Mouse (Mus musculus) kidney, postnatal 4 days (tissue): ENCODE results near the gene Rasd2.

ENCODE experiments used
- DNase-seq, 2 experiments: peaks; one replicate each; pipeline ENCODE4 v3.0.0; 2021; ENCODE audit warnings: mixed read lengths in 2 of 2

The Rasd2 gene

DNA sequence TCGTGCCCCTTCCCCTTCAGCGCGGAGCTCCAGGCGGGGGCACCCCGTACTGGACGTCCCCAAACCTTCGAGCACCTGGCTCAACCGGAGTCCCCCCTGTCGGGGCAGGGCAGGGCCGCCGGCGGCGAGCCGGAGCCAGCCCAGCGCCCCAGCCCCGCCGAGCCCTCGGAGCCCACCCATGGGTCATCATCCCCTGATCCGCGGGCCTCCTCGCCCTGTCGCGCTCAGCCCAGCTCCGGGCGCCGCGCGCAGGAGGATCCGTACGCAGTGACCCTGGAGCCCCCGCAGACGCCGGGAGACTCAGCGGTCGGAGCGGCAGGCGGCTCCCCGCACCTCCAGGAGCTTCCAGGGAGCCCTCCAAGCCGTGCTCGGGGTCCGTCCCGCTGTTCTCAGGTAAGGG, at the start of gene Rasd2:
Gene Rasd2, plus strand, starts transcription at position 259 of the 400 bp plus-strand sequence.
- DNase-seq: peak; percentile 32 to 44

DNA sequence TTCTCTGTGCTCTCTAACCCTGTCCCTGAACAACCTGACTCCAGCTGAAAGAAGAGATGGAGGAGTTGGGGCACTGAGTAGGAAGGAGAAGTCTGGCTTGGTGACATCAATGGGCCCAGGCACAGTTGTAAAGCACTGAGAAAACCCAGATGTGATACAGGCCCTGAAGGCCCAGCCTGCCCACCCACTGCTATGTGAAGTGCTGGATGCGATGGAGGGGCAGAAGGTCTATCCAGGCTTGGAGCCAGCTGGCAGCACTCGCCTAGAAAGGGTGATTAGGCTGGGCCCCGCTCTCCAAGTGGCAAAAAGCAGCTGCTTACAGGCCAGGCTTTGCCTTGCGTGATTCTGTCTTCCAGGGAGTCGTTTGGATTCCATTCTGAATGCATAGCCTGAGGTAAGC, 44.4 kb upstream of the Rasd2 start:
- DNase-seq: peak; percentile 42 to 54

DNA sequence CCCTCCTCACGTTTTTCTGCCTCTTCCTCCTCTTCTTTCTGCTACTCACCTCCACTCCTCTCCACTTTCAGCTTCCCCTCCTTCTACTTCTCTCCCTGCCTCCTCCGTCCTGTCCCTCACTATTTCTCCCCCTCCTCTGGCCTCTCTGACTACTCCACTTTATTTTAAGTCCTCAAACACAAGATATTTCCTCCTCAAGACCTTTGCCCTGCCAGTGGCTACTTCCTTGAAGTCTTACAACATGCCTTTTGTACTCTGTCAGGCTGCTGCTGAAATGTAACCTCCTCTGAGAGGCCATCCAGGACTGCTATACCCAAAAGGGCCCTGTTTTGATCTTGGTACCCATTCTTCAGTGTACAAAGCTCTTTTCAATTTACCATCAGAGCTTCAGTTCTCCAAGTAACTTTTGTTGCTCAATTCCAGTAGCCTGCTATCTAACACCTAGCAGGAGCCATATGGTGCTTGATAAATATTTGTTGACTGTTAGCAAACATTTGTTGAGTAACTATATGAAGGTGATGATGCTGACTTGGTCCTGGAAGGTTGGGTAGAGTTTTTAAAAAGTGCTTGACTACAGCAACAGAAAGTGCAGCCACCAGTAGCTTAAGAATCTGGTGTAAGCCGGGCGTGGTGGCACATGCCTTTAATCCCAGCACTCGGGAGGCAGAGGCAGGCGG, 41.6 kb upstream of the Rasd2 start:
- no peak for DNase-seq

DNA sequence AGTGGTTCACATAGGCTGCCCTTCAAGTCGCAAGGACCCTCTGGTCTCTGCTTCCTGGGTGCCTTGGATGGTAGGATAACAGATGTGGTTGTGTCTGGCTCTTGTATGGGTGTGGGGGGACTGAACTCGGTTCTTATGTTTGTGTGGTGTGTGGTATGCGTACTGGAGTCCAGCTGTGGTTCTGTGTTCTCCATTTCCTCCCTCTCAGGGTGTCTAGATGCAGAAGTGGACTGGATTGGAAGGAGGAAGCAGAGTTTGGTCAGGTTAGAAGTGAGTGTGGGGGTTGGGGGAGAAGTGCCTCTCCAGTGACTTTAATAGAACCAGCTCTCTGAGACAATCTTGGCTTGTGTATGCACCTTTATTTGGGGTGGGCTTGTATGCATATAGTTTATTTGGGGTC, 20.7 kb upstream of the Rasd2 start:
- DNase-seq: no peak

DNA sequence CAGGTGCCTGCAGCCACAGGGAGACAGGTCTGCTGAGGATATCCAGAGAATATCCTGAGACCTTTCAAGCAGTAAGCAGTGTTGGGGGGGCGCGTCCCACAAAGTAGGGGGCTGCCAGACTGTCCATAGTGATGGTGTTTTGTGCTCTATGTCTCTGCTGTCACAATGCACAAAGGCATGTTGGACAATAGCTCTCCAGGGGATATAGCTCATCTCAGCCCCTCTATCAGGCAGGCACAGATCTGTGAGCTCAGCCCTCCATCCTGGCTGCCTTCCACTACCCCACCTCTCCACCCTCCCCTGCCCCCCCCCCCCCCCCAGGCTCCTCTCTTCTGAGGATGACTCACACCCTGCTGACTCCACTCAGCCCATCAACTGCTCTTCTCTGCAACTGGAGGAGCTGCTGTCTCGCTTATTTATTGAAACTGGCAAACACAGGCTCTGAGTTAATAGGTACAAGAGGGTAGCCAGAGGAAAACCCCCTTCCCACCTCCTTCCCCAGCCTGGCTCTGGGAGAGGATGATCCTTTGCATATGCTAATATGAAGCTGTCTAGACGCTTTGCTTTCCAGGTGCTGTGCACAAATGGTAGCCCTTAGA, 19.2 kb upstream of the Rasd2 start:
- DNase-seq: peak; percentile 6 to 26

DNA sequence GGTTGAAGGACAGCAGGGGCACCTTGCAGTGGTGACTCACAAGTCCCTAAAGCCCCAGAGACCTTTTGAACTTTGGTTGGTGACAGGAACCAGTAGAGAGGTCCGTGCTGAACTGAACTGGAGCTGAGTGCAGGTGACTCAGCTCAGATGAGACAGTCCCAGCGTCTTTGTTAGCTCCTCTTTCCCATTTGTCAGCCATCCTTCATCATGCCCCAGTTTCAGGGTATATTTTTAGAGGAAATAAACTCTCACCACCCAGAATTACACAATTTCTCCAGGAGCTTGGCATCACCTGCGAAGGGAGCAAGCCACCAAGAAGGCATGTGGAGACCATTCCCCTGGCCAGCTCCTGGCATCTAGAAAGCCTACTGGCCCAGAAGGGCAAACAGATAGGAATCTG, 16.6 kb upstream of the Rasd2 start:
- DNase-seq: no peak

DNA sequence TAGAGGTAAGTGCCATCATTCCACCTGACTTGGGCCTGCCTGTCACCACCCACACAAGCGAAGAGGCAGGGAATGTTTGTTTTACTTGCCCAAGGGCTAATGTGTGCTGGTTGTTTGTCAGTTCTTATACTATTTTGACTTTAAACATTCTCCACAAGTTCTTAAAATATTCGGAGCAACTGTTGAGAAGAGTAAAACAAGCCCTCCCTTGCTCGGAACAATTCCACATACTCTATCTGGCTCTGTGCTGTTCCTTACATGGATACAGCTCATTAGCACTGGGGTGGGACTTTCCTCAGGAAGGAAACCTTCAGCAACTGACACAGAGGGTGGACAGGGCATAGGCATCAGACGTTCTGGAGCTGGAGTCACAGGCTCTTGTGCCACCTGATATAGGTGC, 15.9 kb upstream of the Rasd2 start:
- no peak for DNase-seq

DNA sequence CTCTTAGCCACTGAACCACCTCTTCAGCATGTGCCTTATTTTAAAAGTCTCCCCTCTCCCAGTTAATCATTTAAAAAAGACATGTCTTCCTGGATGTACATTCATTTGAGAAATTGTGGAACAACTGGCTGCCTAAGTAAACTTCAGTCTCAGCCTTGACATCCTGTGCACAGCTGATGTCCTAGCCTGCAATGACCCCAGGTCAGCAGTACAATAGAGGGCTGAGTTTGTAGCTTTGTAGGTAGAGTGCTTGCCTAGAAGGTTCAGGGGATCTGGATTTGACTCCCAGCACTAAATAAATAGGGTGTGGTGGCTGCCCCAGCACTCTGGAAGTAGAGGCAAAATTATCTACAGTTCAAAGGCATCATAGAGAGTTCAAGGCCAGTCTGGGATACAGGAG, 15.4 kb upstream of the Rasd2 start:
- no peak for DNase-seq

DNA sequence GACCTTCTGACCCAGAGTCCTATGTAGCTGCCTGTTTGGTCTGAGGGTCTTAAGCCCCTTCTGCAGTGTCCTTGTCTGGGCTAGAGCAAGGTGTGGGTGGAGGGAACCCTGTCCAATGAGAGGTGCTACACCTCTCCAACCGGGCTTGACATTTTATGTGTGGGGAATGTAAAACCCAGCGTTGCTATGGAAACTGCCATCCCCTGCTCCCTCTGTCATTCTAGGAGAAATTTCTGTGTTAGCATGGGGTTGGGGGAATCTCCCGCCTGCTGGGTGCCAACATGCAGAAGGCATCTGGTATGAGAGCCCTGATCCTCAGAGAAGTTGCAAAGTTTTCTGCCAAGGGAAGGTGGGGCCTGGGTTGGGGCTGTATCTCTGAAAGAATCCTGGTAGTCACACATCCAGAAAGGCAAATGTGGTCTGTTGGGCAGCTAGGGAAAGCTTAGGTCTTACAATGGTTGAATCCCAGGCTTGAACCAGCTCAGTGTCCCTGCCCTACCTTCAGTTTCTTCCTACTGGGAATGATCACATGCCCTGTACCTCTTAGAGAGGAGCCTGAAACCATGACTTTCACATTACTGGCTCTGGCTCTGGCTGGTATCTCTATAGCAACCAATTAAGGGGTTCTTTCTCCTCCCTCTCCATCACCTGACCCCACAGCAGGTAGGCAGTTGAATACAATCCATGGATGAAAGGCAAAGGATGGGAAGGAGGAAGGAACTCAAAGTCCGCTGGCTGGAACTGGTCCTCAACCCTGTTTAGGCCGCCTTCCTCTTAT, 14.6 kb upstream of the Rasd2 start:
- no peak for DNase-seq

DNA sequence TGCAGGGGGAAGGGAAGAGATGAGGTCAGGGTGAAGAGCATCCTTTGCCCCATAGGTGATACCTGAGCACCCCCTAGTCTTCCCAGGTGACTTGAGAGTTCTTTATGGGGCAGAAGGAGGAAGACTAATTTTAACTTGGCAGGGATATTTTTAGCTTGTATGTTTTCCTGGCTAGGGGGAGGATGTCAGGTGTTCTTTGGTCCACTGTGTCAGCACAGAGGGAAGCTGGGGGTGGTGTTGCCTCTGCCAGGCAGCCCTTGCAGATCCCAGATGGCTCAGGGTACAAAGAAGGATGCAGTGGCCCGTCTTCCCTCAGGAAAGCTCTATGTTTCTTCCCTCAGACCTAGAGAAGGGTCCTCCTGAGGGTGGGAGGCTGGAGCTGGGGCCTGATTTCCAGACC, 13.8 kb upstream of the Rasd2 start:
- DNase-seq: no peak

DNA sequence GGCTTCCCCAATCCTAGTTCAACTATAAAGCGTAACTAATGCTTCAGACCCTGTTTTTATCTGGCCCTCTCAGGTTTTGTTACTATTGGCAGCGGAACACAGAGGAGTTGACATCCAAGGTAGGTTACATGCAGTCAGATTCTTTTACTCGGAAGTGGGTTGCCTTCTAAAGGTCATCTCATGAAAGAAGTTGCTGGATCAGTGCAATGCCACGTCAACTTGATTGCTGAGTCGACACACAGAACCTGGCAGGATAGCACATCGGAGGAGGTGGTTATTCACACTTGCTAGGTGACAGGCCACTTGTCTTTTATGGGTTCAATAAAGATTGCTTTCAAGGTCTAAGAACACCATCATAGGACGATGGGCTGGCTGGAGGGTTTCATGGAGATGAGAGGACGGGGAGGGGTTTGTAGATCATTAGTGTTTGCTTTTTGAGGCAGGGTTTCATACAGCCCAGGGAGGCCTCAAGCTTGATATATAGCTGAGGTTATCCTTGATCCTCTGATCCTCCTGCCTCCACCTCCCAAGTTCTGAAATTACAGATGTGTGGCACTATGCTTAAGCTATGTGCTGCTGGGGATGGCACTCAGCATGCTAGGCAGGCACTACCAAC, 11.6 kb upstream of the Rasd2 start:
- no peak for DNase-seq

DNA sequence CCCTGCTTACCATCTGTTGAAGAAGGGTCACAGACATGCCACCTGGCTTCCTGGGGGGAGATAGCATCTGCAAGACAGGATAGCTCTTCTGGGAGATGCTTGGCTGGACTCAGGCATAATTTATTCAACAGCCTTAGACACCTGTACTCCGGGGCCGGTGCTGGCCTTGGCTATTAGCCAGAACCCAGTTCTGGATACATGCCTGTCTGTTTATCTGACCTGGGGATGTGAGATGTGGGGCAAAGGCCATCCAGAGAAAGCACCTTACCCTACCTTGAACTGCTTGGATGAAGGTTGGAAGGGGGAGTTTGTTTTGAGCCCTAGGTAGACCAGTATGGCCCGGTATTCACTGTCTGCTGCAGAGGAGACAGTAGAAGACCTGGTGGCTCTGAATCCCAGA, 10.8 kb upstream of the Rasd2 start:
- no peak for DNase-seq

DNA sequence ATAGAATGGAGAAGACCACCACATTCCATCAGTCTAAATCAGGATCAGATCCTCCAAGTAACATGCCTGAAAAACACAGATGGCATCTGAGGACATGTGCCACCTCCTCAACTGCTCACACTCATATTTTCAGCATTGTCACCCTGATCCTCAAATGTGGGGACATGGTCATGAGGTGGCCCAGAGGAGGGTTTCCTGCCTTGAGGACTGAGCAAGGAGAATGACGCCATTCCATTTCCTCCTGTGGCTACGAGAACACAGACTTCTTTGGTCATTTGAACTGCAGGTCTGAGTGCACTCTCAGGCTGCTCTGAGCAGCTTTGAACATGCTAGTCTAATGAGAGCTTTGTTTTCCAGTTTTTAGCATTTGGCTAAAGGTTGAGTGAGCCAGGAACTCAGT, 10.3 kb upstream of the Rasd2 start:
- DNase-seq: no peak

DNA sequence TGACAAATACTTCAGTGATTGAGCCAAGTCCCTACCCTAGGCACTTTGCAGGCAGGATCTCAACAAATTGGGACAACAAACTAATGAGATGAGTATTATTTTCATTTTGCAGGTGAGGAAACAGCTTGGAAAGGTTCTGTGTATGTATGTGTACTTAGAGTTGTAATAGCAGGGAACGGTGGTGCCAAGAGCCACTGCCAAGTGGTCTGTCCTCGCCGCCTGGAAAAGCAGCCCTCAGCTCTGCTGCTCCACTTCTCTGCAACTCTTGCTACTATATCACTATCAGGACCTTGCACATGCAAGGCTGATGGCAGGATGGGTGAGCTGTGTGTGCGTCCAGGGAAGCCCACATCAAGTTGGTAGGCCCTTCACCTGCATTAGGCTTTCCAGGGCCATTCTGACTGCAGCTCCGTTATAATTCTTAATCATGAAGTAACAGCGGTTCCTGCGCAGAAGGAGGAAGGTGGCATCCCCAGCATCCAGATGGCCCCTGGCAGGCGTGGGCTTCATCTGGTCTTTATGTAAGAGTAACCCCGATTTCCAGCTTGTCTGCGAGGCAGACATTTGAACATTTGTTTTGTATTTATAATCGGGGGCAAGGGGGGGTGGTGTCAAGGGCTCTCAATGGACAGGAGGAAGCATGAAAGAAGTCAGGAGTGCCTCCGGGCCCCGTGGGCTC, 9.4 kb upstream of the Rasd2 start:
- DNase-seq: no peak

DNA sequence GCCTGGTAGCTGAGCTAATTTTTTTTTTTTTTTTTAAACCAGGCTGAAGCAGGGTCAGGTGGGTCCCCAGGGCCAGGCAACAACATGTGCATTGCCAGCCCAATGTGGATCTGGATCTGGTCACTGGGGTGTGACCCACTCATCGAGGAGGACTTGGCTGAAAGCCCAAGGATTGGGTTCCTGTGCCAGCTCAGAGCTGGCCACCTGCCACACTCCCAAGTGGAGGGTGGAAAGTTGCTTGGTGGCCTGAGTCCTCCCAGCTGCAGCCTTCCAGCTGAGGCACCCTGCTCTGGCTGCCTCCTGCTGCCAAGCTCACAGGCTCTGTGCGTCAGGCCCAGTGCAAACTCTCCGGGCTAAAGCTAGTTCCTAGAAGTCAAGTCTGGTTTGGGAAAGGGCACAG, 2.3 kb upstream of the Rasd2 start:
- peak; percentile 75 to 85 for DNase-seq

DNA sequence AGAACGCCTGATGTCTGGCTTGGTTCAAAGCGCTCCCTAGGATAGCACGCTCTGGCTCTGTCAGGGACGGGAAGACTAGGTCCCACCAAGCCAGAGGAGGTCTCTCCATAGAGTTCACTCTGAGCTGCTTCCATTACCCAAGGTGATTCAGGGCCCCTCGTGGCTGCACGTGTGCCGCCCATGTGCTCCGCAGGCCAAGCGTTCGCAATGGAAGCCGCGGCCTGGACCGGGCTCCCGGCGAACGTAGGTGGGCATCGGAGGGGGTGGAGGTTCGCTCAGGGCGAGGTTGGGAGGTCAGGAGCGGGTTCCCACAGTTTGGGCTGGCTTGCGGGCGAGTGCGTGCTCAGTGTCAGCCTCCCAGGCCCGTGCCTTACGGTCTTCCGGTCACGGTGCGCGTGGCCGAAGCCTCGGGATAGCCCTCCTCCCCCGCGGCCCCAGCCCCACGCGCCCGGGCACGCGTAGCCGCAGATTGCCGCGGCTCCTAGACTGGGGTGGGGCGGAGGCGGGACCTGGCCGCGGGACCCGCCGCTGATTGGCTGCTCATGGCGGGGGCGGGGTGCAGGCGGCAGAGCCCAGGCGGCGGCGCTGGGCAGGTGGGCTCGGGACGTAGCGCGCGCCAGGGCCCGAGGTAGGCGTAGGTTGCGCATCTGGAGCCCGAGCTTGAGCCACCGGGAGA, 975 bp upstream of the Rasd2 start:
- peak; percentile 91 to 94 for DNase-seq

DNA sequence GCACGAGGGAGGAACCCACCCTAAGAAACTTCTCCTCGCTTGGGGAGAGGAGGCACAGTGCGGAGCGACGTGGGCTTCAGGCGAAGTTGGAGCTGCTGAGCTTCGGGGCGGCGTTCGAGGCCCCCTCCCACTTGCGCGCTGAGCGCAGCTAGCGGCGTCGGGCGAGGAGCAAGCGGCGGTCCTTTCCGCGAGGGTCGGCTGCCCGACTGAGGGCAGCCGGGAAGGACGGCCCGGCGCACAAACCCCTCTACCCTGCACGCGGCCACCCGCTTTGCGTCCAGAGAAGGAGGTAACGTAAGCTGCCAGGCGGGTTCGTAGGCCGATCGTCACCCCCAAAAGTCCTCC, 465 bp upstream of the Rasd2 start:
- DNase-seq: no peak

DNA sequence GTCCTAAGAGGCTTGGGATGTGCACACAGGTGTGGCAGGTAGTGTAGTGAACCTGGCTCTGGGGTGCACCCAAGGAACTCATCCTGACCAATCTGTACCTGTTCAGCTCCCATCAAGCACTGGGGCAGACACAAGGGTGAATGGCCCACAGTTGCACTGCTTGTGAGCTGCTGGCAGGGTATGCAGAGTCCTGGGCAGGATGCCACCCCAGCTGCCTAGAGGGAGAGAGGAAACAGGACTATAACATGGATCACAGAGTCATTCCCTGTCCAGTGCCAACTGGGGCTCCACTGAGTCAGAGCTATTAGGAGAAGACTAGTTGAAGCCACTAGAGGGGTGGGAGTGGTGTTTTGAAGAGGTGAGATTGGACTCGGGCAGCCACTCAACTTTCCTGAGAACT, 1.3 kb downstream of the Rasd2 start:
- no peak for DNase-seq

DNA sequence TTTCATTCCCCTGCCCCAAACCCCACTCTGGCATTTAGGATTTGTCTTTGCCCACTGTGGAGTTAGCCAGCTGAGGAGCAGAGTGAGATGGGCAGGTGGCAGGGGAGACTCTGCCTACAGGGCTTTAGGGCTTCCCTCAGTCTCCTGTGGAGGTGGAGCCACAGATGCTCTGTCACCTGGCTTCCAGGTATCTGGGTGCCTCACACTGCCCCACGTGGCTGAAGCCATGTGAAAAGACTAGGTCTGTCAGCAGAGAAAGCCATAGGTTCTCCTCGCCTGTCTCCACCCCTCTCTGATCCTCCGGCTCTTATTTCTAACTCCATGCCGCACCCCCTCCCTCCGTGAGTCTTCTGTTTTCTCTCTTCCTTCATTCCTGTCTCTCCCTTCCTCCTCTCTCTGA, 2.2 kb downstream of the Rasd2 start:
- no peak for DNase-seq

DNA sequence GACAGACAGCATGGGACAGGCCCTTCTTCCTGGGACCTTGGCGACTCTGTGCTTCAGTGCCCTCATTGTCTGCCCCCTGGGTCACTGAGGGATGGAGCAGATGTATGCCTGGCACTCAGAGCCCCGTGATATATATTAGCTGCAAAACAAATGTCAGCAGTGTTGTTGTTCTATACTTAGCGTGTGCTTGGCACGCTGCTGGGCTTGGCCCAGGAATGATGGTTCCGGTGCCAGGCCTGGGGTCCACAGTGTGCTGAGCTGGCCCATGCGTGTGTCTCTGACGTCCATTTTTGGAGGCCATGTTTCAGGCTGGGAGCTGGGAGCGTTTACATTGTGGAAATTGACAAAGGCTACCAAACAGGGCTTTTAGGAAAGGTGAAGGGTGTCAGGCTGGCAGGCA, 3.1 kb downstream of the Rasd2 start:
- DNase-seq: no peak

DNA sequence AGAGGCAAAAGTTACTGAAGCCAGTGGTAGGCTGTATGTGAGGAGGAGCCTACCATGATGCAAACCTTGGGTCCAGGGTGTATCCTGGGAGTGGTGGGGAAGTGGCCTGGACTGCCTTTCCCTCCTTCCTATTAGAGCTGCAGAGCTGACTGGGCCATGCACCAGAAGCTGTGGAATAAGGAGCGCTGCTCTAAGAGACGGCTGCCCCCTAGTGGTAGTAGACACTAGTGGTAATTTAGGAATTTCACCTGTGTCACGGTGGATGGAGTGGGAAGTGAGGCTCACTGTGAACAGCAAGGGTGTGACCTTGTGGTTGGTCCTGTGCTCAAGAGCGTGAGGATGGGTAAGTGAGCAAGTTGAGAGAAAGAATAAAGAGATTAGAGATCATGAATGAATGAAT, 4.2 kb downstream of the Rasd2 start:
- peak; percentile 80 to 83 for DNase-seq

DNA sequence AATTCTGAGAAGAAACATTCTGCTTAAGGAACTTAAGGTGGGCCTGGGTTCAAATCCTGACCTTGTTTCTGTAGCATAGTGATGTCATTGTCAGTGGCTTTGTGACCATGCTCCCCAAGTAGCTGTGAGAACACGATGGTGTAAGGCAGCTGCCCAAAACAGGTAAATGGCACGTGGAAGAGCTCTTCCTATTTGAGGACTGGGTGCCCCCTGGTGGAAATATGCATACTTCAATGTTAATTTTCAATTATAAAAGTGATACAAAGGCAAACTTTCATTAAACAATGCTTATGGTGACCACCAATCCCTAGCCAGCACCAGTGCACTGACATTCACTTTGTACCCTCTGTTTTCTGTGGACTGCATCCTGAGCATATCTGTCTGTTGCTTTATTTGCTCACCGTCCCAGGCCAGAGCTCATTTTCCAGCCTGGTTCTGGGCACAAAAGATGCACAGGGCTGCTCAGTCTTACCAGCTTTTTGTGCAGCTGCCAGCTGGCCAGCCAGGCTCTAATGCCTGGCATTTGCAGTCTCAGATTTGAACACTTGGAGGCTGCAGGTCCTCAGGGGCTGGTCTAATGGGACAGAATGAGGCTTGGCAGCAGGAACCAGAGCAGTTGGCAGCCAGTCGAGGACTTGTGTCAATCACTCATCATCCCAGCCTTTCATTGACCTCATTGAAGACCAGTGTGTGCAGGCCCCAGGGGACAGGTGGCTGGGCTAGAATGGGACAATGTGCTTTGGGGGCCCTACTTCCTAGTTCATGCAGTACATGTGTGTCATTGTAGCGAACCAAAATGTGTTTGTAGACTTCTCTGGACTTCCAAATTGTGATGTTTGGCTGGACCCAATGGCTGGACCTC, 6.4 kb downstream of the Rasd2 start:
- peak; percentile 34 to 41 for DNase-seq
